Mouse (Mus musculus): ENCODE results near the gene Vip.
A peak's percentile ranks its signal among the peaks of the same experiment; 100 is the strongest.

Vip gene

GRCm38 (mm10) chr10:5639112-5639511 lies at the start of gene Vip:
Vip (plus strand) TSS chr10:5639218.
- peak; percentile 21 to 25 for DNase-seq (ENCODE audit: low spot score in 2 of 2)

GRCm38 (mm10) chr10:5591061-5591460 lies 48.0 kb upstream of the Vip start:
- no peak for DNase-seq (ENCODE audit: low spot score in 2 of 2)

DNA sequence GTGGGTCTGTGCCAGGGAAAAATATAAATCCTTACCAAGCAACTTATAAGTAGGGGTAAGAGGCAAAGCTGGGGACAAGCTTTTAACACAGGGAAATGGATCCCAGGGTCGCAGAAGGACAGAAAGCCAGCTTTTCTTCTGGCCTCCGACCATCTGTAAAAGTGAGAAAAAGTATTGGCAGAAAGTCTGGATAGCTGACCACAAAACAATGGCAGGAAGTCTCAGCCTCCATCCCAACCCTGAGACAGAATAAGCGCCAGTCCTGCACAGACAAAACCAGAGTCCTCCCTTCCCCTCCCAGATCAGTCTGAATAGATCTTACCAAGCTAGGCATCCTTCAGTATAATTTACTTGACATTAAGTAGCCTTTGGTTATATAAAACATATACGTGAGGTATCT lies 47.0 kb upstream of the Vip start:
- DNase-seq (ENCODE audit: low spot score in 2 of 2), result no peak

DNA sequence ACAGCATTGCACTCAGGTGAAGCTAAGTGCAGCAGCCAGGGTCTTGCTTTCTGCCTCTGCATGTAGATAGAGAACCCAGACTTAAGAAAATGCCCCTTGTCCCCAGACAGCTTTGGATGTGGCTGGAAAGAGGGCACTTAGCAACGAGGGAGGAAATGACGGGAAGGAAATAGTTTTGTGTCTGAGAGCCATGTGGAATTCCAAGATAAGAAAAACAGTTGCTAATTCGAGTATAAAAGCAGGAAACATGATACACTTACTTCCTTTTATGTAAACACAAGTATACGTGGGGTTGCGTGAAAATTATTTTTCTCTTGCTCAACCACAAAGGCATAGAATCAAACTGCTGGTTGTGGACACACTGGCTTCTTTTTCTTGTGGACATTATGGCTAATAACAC lies 45.6 kb upstream of the Vip start, which contains the start of gene Myct1:
Gene Myct1 (plus strand): TSS at position 312 of the 400 bp plus-strand sequence.
- DNase-seq (ENCODE audit: low spot score in 2 of 2), result no peak

- no peak for DNase-seq (ENCODE audit: low spot score in 2 of 2)
These were observed 44.6 kb upstream of the Vip start for GRCm38 (mm10) chr10:5594457-5594856.

DNA sequence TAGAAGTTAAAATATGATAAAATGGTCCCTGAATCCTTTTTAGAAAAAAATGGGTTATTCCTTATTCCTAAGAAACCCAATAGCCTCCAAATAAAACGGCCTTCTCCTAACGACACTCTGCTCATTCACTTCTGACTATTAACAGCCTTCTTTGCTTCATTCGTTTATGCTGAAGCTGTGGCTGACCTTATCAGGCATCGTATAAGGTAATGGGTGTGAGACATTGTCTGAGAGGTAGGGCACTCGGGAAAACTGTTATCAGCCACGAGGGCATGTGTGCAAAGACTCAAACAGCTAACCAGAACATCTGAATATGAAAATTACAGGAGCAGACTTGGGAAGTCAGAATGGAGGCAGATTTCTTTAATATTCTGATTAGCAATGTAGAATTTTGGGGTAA lies 42.5 kb upstream of the Vip start:
- DNase-seq (ENCODE audit: low spot score in 2 of 2), result no peak

DNA sequence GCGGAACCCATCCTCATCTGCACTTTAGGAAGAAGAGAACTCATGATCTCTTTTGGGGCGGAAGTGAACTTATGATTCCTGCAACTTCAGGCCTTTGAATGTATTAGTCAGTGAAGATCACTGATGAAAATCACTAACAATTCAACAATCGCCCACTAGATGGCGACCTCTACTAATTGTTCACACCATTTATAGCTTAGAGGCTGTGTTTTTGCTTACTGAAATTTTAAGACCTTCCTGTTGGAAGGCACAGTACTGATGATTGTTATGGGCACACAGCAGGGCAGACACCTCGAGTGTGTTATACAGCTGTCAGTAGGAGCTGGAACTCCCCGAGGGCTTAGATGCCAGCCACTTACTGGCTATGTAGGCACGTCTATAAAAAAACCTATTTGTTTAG lies 38.9 kb upstream of the Vip start:
- peak; percentile 69 to 79 for DNase-seq (ENCODE audit: low spot score in 2 of 2)

GRCm38 (mm10) chr10:5603512-5603911 lies 35.5 kb upstream of the Vip start:
- no peak for DNase-seq (ENCODE audit: low spot score in 2 of 2)

DNA sequence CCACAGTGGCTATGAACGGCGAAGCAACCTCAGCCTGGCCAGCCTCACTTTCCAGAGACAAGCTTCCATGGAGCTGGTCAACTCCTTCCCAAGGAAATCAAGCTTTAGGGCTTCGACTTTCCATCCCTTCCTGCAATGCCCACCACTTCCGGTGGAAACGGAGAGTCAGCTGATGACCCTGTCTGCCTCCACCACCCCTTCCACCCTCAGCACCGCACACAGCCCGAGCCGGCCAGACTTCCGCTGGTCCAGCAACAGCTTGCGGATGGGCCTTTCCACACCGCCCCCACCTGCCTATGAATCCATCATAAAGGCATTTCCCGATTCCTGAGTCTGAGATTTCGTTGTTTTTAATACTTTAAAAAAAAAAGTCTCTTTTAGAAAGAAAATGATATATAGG lies 34.6 kb upstream of the Vip start:
- no peak for DNase-seq (ENCODE audit: low spot score in 2 of 2)

DNA sequence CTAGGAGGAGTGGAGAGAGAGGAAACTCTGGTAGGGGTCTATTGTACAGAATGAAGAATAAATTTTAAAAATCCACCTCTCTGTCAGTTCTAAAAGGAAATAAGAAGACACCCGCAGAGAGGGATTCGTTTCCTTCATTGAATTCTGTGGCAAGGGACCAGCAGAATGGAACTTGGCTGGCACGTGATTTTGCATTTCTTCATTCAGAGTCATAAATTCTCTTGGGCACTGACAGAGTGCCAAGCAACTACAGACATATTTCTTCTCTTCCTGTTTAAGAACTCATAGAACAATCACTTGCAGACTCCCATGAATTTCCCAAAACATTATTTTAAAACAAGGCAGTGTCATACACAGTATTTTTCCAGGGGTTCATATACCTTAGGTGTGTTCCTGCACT lies 30.1 kb upstream of the Vip start:
- no peak for DNase-seq (ENCODE audit: low spot score in 2 of 2)

- DNase-seq (ENCODE audit: low spot score in 2 of 2), result no peak
These were observed 23.6 kb upstream of the Vip start for GRCm38 (mm10) chr10:5615186-5616040.

- no peak for DNase-seq (ENCODE audit: low spot score in 2 of 2)
These were observed 12.8 kb upstream of the Vip start for GRCm38 (mm10) chr10:5626268-5626667.

DNA sequence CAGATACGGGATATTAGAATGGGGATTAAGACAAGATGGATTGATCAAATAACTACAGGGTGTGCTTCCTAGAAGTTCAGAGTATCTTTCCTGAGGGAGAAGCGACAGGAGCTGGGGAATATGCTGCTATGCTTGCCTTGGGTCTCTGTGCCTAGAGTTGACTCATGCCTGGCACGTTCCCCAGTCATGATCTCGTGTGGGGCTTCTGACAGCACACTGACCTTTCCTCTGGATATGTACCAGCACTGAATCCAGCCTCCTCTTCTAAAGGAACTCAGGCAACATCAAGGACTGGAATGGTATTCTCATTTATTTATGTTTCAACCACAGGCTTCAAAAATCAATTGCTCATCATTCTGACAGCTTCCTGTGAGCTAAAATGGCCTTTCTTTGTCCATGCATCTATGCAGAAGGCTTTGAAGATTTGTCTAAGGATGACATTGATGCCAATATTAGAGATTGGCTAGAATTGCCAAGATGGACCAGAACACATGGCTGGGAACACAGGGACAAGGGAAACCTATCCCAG lies 5.3 kb upstream of the Vip start:
- peak in 1 of 2 experiments; percentile 22 for DNase-seq (ENCODE audit: low spot score in 2 of 2)

DNA sequence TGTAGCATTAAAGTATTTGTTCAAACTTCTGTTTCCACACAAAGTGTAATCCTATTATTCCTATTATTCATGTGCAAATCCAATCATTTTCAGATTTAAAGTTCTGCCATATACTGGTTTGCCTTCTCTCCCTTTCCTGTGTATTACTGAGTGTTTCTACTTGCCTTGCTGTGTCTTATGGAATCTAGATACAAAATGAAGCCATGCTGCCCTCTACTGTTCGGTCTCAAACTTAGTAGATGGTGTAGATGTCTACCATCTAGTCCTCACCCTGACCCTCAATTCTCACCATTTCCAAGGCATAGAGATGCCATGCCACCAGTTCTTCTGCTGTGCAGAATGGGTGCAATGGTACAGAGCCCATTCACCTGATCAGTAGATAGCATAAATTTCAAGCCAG lies 4.7 kb upstream of the Vip start:
- peak; percentile 59 to 69 for DNase-seq (ENCODE audit: low spot score in 2 of 2)

GRCm38 (mm10) chr10:5637322-5637721 lies 1.7 kb upstream of the Vip start:
- DNase-seq (ENCODE audit: low spot score in 2 of 2), result no peak

GRCm38 (mm10) chr10:5681275-5681674 lies 42.3 kb downstream of the Vip start:
- no peak for DNase-seq (ENCODE audit: low spot score in 2 of 2)

GRCm38 (mm10) chr10:5685608-5686007 lies 46.6 kb downstream of the Vip start:
- DNase-seq (ENCODE audit: low spot score in 2 of 2), result no peak

DNA sequence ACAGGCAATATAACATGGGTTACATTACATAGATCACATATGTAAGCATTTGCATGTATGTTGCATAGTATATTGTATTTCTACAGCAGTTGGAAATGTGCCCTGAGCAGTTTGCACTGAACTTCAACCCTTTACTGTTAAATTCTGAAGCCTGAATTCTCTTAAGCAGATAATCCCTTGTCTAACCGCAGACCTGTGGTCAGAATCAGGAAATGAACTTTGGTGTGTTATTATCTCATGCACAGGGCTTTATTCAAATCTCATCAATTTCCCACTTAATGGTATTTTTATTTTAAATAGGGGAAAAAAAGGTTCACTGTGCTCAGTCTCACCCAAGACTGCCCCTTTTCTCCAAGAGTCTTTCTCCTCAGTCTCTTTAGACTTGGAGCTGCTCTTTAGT lies 55.3 kb downstream of the Vip start:
- no peak for DNase-seq (ENCODE audit: low spot score in 2 of 2)
